Mouse (Mus musculus) hindbrain, embryonic 13.5 days (tissue): ENCODE data around the gene Gna14. TPM values are rescaled to one million over a fixed set of nuclear protein-coding genes. Genes with fewer than 3 reads are reported as not detected.
A peak's percentile ranks its signal among the peaks of the same experiment; 100 is the strongest.

Experiments
- ATAC-seq: fragments of 200-750 bp; cut with Nextera tagmentation; 2 replicates; pipeline ENCODE4 v1.8.0; 2017; ENCODE audit warnings: moderate TSS enrichment; ENCODE audit not compliant: low FRiP score
- H3K27ac ChIP-seq: fragments of 300-500 bp; sonication (generic); 2 replicates; pipeline ENCODE4 v1.5.1; 2015; ENCODE audit warnings: inconsistent platforms, mild to moderate bottlenecking, moderate library complexity
- H3K27me3 ChIP-seq: fragments of 300-500 bp; sonication (generic); 2 replicates; pipeline ENCODE4 v1.6.1; 2015; ENCODE audit warnings: mild to moderate bottlenecking, inconsistent platforms
- H3K36me3 ChIP-seq: fragments of 300-500 bp; sonication (generic); 2 replicates; pipeline ENCODE4 v1.6.1; 2015; ENCODE audit warnings: mild to moderate bottlenecking, inconsistent platforms
- H3K4me1 ChIP-seq: fragments of 300-500 bp; sonication (generic); replicated peaks from 2 replicates; pipeline ENCODE4 v1.6.1; 2015; ENCODE audit warnings: inconsistent platforms
- H3K4me2 ChIP-seq: fragments of 300-500 bp; sonication (generic); 2 replicates; pipeline ENCODE4 v1.6.1; 2015; ENCODE audit warnings: inconsistent platforms, mild to moderate bottlenecking, moderate library complexity
- H3K4me3 ChIP-seq: fragments of 300-500 bp; sonication (generic); 2 replicates; pipeline ENCODE4 v1.5.1; 2015; ENCODE audit warnings: mild to moderate bottlenecking, inconsistent platforms
- H3K9ac ChIP-seq: fragments of 300-500 bp; sonication (generic); 2 replicates; pipeline ENCODE4 v1.6.1; 2015; ENCODE audit warnings: mild to moderate bottlenecking, inconsistent platforms
- H3K9me3 ChIP-seq: fragments of 300-500 bp; sonication (generic); 2 replicates; pipeline ENCODE4 v1.6.1; 2016; ENCODE audit warnings: inconsistent platforms
- WGBS: fragments of 180-500 bp; shearing (Covaris S2); methylation state at CpG from one replicate; pipeline ENCODE4 v1.1.7; 2015; 5-methylcytosine and 5-hydroxymethylcytosine counted together
- polyA plus RNA-seq: library from polyadenylated mRNA; unstranded; fragments of >200 nt; fragmentation: Nextera tagmentation; extraction: Ambion mirVana; gene quantifications from 2 replicates; pipeline ENCODE4 v1.2.1, GENCODE M21; 2015

Gna14 gene
- polyA plus RNA-seq, 1 experiment from 2014 or later = 0.35 TPM

GRCm38 (mm10) chr19:16437170-16437483, 1.6 kb downstream of the Gna14 start:
- ATAC-seq = no peak
- Histone ChIP-seq H3K27ac (no peak overlapping the region), H3K9ac (no peak overlapping the region), H3K4me3 (peak overlapping the region; percentile 42), H3K4me1 (peaks cover 24% of the 10 kb centered on the region), H3K36me3 (no peaks in the 10 kb centered on the region), H3K4me2 (peak overlapping the region; percentile 70), H3K9me3 (no peaks in the 10 kb centered on the region), H3K27me3 (peaks cover 62% of the 10 kb centered on the region)
- WGBS = 24% methylated on average over 4 of the region's 4 CpGs

- no peak for ATAC-seq
- Histone ChIP-seq H3K36me3 (no peaks in the 10 kb centered on the region), H3K4me3 (no peak overlapping the region), H3K27me3 (peaks cover 60% of the 10 kb centered on the region), H3K9ac (no peak overlapping the region), H3K9me3 (no peaks in the 10 kb centered on the region), H3K27ac (no peak overlapping the region), H3K4me1 (peaks cover 24% of the 10 kb centered on the region), H3K4me2 (no peak overlapping the region)
- WGBS = 64% methylated on average over 5 of the region's 5 CpGs
These were observed 2.3 kb downstream of the Gna14 start for GRCm38 (mm10) chr19:16437906-16438305.

- Histone ChIP-seq H3K4me3 (no peak overlapping the region), H3K27ac (no peak overlapping the region), H3K9me3 (no peaks in the 10 kb centered on the region), H3K36me3 (no peaks in the 10 kb centered on the region), H3K4me2 (no peak overlapping the region), H3K9ac (no peak overlapping the region), H3K4me1 (peaks cover 24% of the 10 kb centered on the region), H3K27me3 (peaks cover 56% of the 10 kb centered on the region)
- ATAC-seq = no peak
- 63% methylated on average over 4 of the region's 4 CpGs for WGBS
These were observed 3.7 kb downstream of the Gna14 start for GRCm38 (mm10) chr19:16439278-16439677.

GRCm38 (mm10) chr19:16439834-16440233, 4.3 kb downstream of the Gna14 start:
- Histone ChIP-seq H3K27ac (no peak overlapping the region), H3K4me3 (no peak overlapping the region), H3K4me1 (peaks cover 22% of the 10 kb centered on the region), H3K9me3 (no peaks in the 10 kb centered on the region), H3K27me3 (peaks cover 50% of the 10 kb centered on the region), H3K4me2 (no peak overlapping the region), H3K36me3 (no peaks in the 10 kb centered on the region), H3K9ac (no peak overlapping the region)
- WGBS = 62% methylated on average over 13 of the region's 13 CpGs
- ATAC-seq = no peak

- H3K36me3 ChIP-seq = no peaks in the 10 kb centered on the region
- no peaks in the 10 kb centered on the region for H3K9me3 ChIP-seq
- H3K9ac ChIP-seq = no peak overlapping the region
- 90% methylated on average over 6 of the region's 6 CpGs for WGBS
- H3K4me2 ChIP-seq = no peak overlapping the region
- H3K27ac ChIP-seq = no peak overlapping the region
- no peak for ATAC-seq
- peaks cover 7% of the 10 kb centered on the region for H3K4me1 ChIP-seq
- peaks cover 35% of the 10 kb centered on the region for H3K27me3 ChIP-seq
- no peak overlapping the region for H3K4me3 ChIP-seq
These were observed 5.8 kb downstream of the Gna14 start for GRCm38 (mm10) chr19:16441329-16441728.

GRCm38 (mm10) chr19:16443335-16443734, 7.8 kb downstream of the Gna14 start:
- Histone ChIP-seq H3K27ac (no peak overlapping the region), H3K4me3 (no peak overlapping the region), H3K4me2 (no peak overlapping the region), H3K4me1 (peaks cover 7% of the 10 kb centered on the region; the same call in 1 of the 2 replicates), H3K9me3 (no peaks in the 10 kb centered on the region), H3K27me3 (peaks cover 15% of the 10 kb centered on the region), H3K9ac (no peak overlapping the region), H3K36me3 (no peaks in the 10 kb centered on the region)
- ATAC-seq = no peak
- 92% methylated on average over 5 of the region's 5 CpGs for WGBS

- no peak overlapping the region for H3K4me3 ChIP-seq
- H3K27me3 ChIP-seq = no peaks in the 10 kb centered on the region
- H3K9ac ChIP-seq = no peak overlapping the region
- no peak overlapping the region for H3K27ac ChIP-seq
- peaks cover 7% of the 10 kb centered on the region; the same call in 1 of the 2 replicates for H3K4me1 ChIP-seq
- H3K4me2 ChIP-seq = no peak overlapping the region
- H3K36me3 ChIP-seq = no peaks in the 10 kb centered on the region
- no peak for ATAC-seq
- H3K9me3 ChIP-seq = no peaks in the 10 kb centered on the region
- WGBS = 93% methylated on average over 6 of the region's 6 CpGs
These were observed 11.1 kb downstream of the Gna14 start for GRCm38 (mm10) chr19:16446612-16447011.

- no peaks in the 10 kb centered on the region for H3K27me3 ChIP-seq
- no peak overlapping the region for H3K9ac ChIP-seq
- no peak for ATAC-seq
- no peak overlapping the region for H3K4me3 ChIP-seq
- peaks cover 7% of the 10 kb centered on the region; the same call in 1 of the 2 replicates for H3K4me1 ChIP-seq
- 85% methylated on average over 6 of the region's 6 CpGs for WGBS
- no peaks in the 10 kb centered on the region for H3K36me3 ChIP-seq
- H3K27ac ChIP-seq = 0 out of 2 replicates have a peak overlapping the region, but pooled peaks have one; percentile 13
- H3K9me3 ChIP-seq = no peaks in the 10 kb centered on the region
- H3K4me2 ChIP-seq = no peak overlapping the region
These were observed 12.5 kb downstream of the Gna14 start for GRCm38 (mm10) chr19:16447832-16448621.

GRCm38 (mm10) chr19:16448796-16449195, 13.2 kb downstream of the Gna14 start:
- 78% methylated on average over 5 of the region's 5 CpGs for whole genome bisulfite sequencing
- no peak overlapping the region for H3K4me3 ChIP-seq
- no peak overlapping the region for H3K27ac ChIP-seq
- H3K4me2 ChIP-seq = no peak overlapping the region
- no peaks in the 10 kb centered on the region for H3K9me3 ChIP-seq
- H3K36me3 ChIP-seq = no peaks in the 10 kb centered on the region
- peaks cover 7% of the 10 kb centered on the region; the same call in 1 of the 2 replicates for H3K4me1 ChIP-seq
- no peak for ATAC-seq
- H3K27me3 ChIP-seq = no peaks in the 10 kb centered on the region
- H3K9ac ChIP-seq = no peak overlapping the region

- no peak overlapping the region for H3K4me3 ChIP-seq
- H3K27me3 ChIP-seq = no peaks in the 10 kb centered on the region
- H3K9me3 ChIP-seq = no peaks in the 10 kb centered on the region
- 74% methylated on average over 3 of the region's 3 CpGs for WGBS
- no peak overlapping the region for H3K27ac ChIP-seq
- no peak for ATAC-seq
- no peaks in the 10 kb centered on the region for H3K36me3 ChIP-seq
- no peak overlapping the region for H3K9ac ChIP-seq
- no peak overlapping the region for H3K4me2 ChIP-seq
- H3K4me1 ChIP-seq = peaks cover 7% of the 10 kb centered on the region; the same call in 1 of the 2 replicates
These were observed 15.3 kb downstream of the Gna14 start for GRCm38 (mm10) chr19:16450824-16451223.

- no peak overlapping the region for H3K9ac ChIP-seq
- no peak for ATAC-seq
- no peaks in the 10 kb centered on the region for H3K27me3 ChIP-seq
- peaks cover 9% of the 10 kb centered on the region; the same call in 1 of the 2 replicates for H3K4me1 ChIP-seq
- no peak overlapping the region for H3K27ac ChIP-seq
- H3K4me3 ChIP-seq = no peak overlapping the region
- no peak overlapping the region for H3K4me2 ChIP-seq
- no peaks in the 10 kb centered on the region for H3K9me3 ChIP-seq
- H3K36me3 ChIP-seq = no peaks in the 10 kb centered on the region
- 80% methylated on average over 2 of the region's 2 CpGs for WGBS
These were observed 20.6 kb downstream of the Gna14 start for GRCm38 (mm10) chr19:16456181-16456580.

GRCm38 (mm10) chr19:16457127-16457526, 21.6 kb downstream of the Gna14 start:
- WGBS = 95% methylated on average over 6 of the region's 6 CpGs
- Histone ChIP-seq H3K27ac (no peak overlapping the region), H3K4me2 (no peak overlapping the region), H3K4me3 (no peak overlapping the region), H3K9ac (no peak overlapping the region), H3K27me3 (no peaks in the 10 kb centered on the region), H3K36me3 (no peaks in the 10 kb centered on the region), H3K4me1 (peaks cover 9% of the 10 kb centered on the region; the same call in 1 of the 2 replicates), H3K9me3 (no peaks in the 10 kb centered on the region)
- ATAC-seq = no peak

GRCm38 (mm10) chr19:16459317-16459716, 23.8 kb downstream of the Gna14 start:
- WGBS = 38% methylated on average over 5 of the region's 5 CpGs

More at GRCm38 (mm10) chr19:16459317-16459716, 23.8 kb downstream of the Gna14 start:
- Histone ChIP-seq H3K4me2 (no peak overlapping the region), H3K4me3 (no peak overlapping the region), H3K9me3 (no peaks in the 10 kb centered on the region), H3K4me1 (peaks cover 9% of the 10 kb centered on the region; the same call in 1 of the 2 replicates), H3K27ac (no peak overlapping the region), H3K36me3 (no peaks in the 10 kb centered on the region), H3K27me3 (no peaks in the 10 kb centered on the region), H3K9ac (no peak overlapping the region)
- no peak for ATAC-seq
